Mouse (Mus musculus): ENCODE data around the gene Gm10220. TPM values are rescaled to one million over a fixed set of nuclear protein-coding genes. Genes with fewer than 3 reads are reported as not detected.
"Not testable (repeated sequence)": the region's sequence is repeated elsewhere in the genome, so short reads cannot be mapped to it uniquely, and the experiment has no call there.

Gene Gm10220
- not detected in 2 replicates for polyA plus RNA-seq (2016; fragmentation: Nextera tagmentation; extraction: Ambion mirVana)

GRCm38 (mm10) chr5:26121321-26121720 lies at the start of gene Gm10220:
Gene Gm10220, minus strand, starts transcription at chr5:26121421.
- H3K27me3 ChIP-seq (ENCODE audit: low read depth, poor library complexity, severe bottlenecking) = not testable (repeated sequence)

GRCm38 (mm10) chr5:26169855-26170254 lies 48.6 kb upstream of the Gm10220 start:
- WGBS = 92% methylated on average over 1 of the region's 1 CpGs
- Histone ChIP-seq H3K36me3 (no peaks in the 10 kb centered on the region), H3K27me3 (ENCODE audit: low read depth, poor library complexity, severe bottlenecking) (no peaks in the 10 kb centered on the region), H3K9me3 (replicated peaks) (no peaks in the 10 kb centered on the region), H3K4me3 (no peak overlapping the region), H3K27ac (replicated peaks) (no peak overlapping the region), H3K4me1 (no peaks in the 10 kb centered on the region)
- no peak for DNase-seq (ENCODE audit: low spot score)

More at GRCm38 (mm10) chr5:26121321-26121720, at the start of gene Gm10220:
- not testable (repeated sequence) for H3K36me3 ChIP-seq; H3K4me1 ChIP-seq; DNase-seq (ENCODE audit: low spot score); H3K4me3 ChIP-seq; H3K27ac ChIP-seq (replicated peaks); H3K9me3 ChIP-seq (replicated peaks)
- WGBS = no CpG with 5 or more reads among the region's 3 CpGs

GRCm38 (mm10) chr5:26165791-26166165 lies 44.6 kb upstream of the Gm10220 start:
- WGBS = 92% methylated on average over 5 of the region's 5 CpGs
- Histone ChIP-seq H3K4me3 (no peak overlapping the region), H3K27ac (replicated peaks) (no peak overlapping the region), H3K4me1 (no peaks in the 10 kb centered on the region), H3K27me3 (ENCODE audit: low read depth, poor library complexity, severe bottlenecking) (no peaks in the 10 kb centered on the region), H3K9me3 (replicated peaks) (no peaks in the 10 kb centered on the region), H3K36me3 (no peaks in the 10 kb centered on the region)
- DNase-seq (ENCODE audit: low spot score) = no peak

GRCm38 (mm10) chr5:26165036-26165790 lies 44.0 kb upstream of the Gm10220 start:
- Histone ChIP-seq H3K4me1 (no peaks in the 10 kb centered on the region), H3K27me3 (ENCODE audit: low read depth, poor library complexity, severe bottlenecking) (no peaks in the 10 kb centered on the region), H3K9me3 (replicated peaks) (no peaks in the 10 kb centered on the region), H3K36me3 (no peaks in the 10 kb centered on the region), H3K27ac (replicated peaks) (no peak overlapping the region), H3K4me3 (no peak overlapping the region)
- no peak for DNase-seq (ENCODE audit: low spot score)
- 87% methylated on average over 8 of the region's 8 CpGs for whole genome bisulfite sequencing

- DNase-seq (ENCODE audit: low spot score) = no peak
- H3K36me3 ChIP-seq = no peaks in the 10 kb centered on the region
- H3K4me1 ChIP-seq = no peaks in the 10 kb centered on the region
- whole genome bisulfite sequencing = 92% methylated on average over 10 of the region's 10 CpGs
- H3K27ac ChIP-seq (replicated peaks) = no peak overlapping the region
- no peak overlapping the region for H3K4me3 ChIP-seq
- H3K27me3 ChIP-seq (ENCODE audit: low read depth, poor library complexity, severe bottlenecking) = no peaks in the 10 kb centered on the region
- H3K9me3 ChIP-seq (replicated peaks) = no peaks in the 10 kb centered on the region
Measured at GRCm38 (mm10) chr5:26157396-26158170, 36.4 kb upstream of the Gm10220 start.

- WGBS = 90% methylated on average over 6 of the region's 6 CpGs
- no peak for DNase-seq (ENCODE audit: low spot score)
Measured at GRCm38 (mm10) chr5:26142891-26143290, 21.7 kb upstream of the Gm10220 start.

GRCm38 (mm10) chr5:26105262-26105661 lies 16.0 kb downstream of the Gm10220 start, which contains the start of gene 5031410I06Rik:
Gene 5031410I06Rik, minus strand, starts transcription at chr5:26105362.
- not testable (repeated sequence) for DNase-seq (ENCODE audit: low spot score); H3K9me3 ChIP-seq (replicated peaks); H3K27ac ChIP-seq (replicated peaks); H3K36me3 ChIP-seq; H3K4me3 ChIP-seq; H3K27me3 ChIP-seq (ENCODE audit: low read depth, poor library complexity, severe bottlenecking); H3K4me1 ChIP-seq
- WGBS = no CpG with 5 or more reads among the region's 3 CpGs

More at GRCm38 (mm10) chr5:26142891-26143290, 21.7 kb upstream of the Gm10220 start:
- no peaks in the 10 kb centered on the region for H3K9me3 ChIP-seq (replicated peaks)
- H3K4me1 ChIP-seq = no peaks in the 10 kb centered on the region
- no peak overlapping the region for H3K4me3 ChIP-seq
- no peak overlapping the region for H3K27ac ChIP-seq (replicated peaks)
- no peaks in the 10 kb centered on the region for H3K36me3 ChIP-seq
- H3K27me3 ChIP-seq (ENCODE audit: low read depth, poor library complexity, severe bottlenecking) = no peaks in the 10 kb centered on the region

GRCm38 (mm10) chr5:26089191-26089590 lies 32.0 kb downstream of the Gm10220 start, which contains the start of gene Gm10471:
Gene Gm10471, minus strand, starts transcription at chr5:26089291.
- not testable (repeated sequence) for H3K27ac ChIP-seq (replicated peaks)

GRCm38 (mm10) chr5:26079023-26079422 lies 42.2 kb downstream of the Gm10220 start:
- H3K36me3 ChIP-seq; H3K27ac ChIP-seq (replicated peaks); H3K27me3 ChIP-seq (ENCODE audit: low read depth, poor library complexity, severe bottlenecking); DNase-seq (ENCODE audit: low spot score); H3K4me1 ChIP-seq; H3K9me3 ChIP-seq (replicated peaks); H3K4me3 ChIP-seq: not testable (repeated sequence)

More at GRCm38 (mm10) chr5:26089191-26089590, 32.0 kb downstream of the Gm10220 start, which contains the start of gene Gm10471:
- H3K27me3 ChIP-seq (ENCODE audit: low read depth, poor library complexity, severe bottlenecking); H3K36me3 ChIP-seq; H3K4me1 ChIP-seq; H3K9me3 ChIP-seq (replicated peaks); H3K4me3 ChIP-seq; DNase-seq (ENCODE audit: low spot score): not testable (repeated sequence)
- WGBS = 86% methylated on average over 1 of the region's 1 CpGs

- Histone ChIP-seq H3K27me3 (ENCODE audit: low read depth, poor library complexity, severe bottlenecking) (no peaks in the 10 kb centered on the region), H3K4me3 (no peak overlapping the region), H3K27ac (replicated peaks) (no peak overlapping the region), H3K4me1 (no peaks in the 10 kb centered on the region), H3K36me3 (no peaks in the 10 kb centered on the region), H3K9me3 (replicated peaks) (peaks cover 10% of the 10 kb centered on the region)
- 87% methylated on average over 24 of the region's 24 CpGs for WGBS
- DNase-seq (ENCODE audit: low spot score) = no peak
Measured at GRCm38 (mm10) chr5:26070716-26071115, 50.5 kb downstream of the Gm10220 start.

Data from midbrain, embryonic 10.5 days (tissue).